Mouse (Mus musculus) liver, embryonic 12.5 days (tissue): ENCODE data around the gene Aspdh. TPM values are rescaled to one million over a fixed set of nuclear protein-coding genes. Genes with fewer than 3 reads are reported as not detected.
A peak's percentile ranks its signal among the peaks of the same experiment; 100 is the strongest.

Source experiments
- ATAC-seq: fragments of 200-750 bp; cut with Nextera tagmentation; 2 replicates; pipeline ENCODE4 v1.8.0; 2017; ENCODE audit warnings: moderate number of reproducible peaks, mild to moderate bottlenecking, moderate library complexity
- H3K27ac ChIP-seq: fragments of 300-500 bp; sonication (generic); 2 replicates; pipeline ENCODE4 v1.5.1; 2016; ENCODE audit warnings: mild to moderate bottlenecking
- H3K27me3 ChIP-seq: fragments of 300-500 bp; sonication (generic); replicated peaks from 2 replicates; pipeline ENCODE4 v1.6.1; 2016; ENCODE audit warnings: mild to moderate bottlenecking, moderate library complexity
- H3K36me3 ChIP-seq: fragments of 300-500 bp; sonication (generic); 2 replicates; pipeline ENCODE4 v1.6.1; 2016; ENCODE audit warnings: mild to moderate bottlenecking, moderate library complexity
- H3K4me1 ChIP-seq: fragments of 300-500 bp; sonication (generic); 2 replicates; pipeline ENCODE4 v1.6.1; 2016
- H3K4me2 ChIP-seq: fragments of 300-500 bp; sonication (generic); 2 replicates; pipeline ENCODE4 v1.6.1; 2016; ENCODE audit warnings: mild to moderate bottlenecking, moderate library complexity
- H3K4me3 ChIP-seq: fragments of 300-500 bp; sonication (generic); 2 replicates; pipeline ENCODE4 v1.5.1; 2016; ENCODE audit warnings: mild to moderate bottlenecking, moderate library complexity
- H3K9ac ChIP-seq: fragments of 300-500 bp; sonication (generic); 2 replicates; pipeline ENCODE4 v1.6.1; 2016; ENCODE audit warnings: mild to moderate bottlenecking, moderate library complexity
- H3K9me3 ChIP-seq: fragments of 300-500 bp; sonication (generic); replicated peaks from 2 replicates; pipeline ENCODE4 v1.6.1; 2016; ENCODE audit warnings: mild to moderate bottlenecking, moderate library complexity
- WGBS: fragments of 180-500 bp; shearing (Covaris S2); methylation state at CpG from one replicate; pipeline ENCODE4 v1.1.7; 2016; ENCODE audit not compliant: insufficient replicate concordance; 5-methylcytosine and 5-hydroxymethylcytosine counted together
- polyA plus RNA-seq: library from polyadenylated mRNA; unstranded; fragments of >200 nt; fragmentation: Nextera tagmentation; extraction: Ambion mirVana; gene quantifications from 2 replicates; pipeline ENCODE4 v1.2.1, GENCODE M21; 2016

Gene Aspdh
- polyA plus RNA-seq, result 5.5 and 6.4 TPM in 2 replicates

GRCm38 (mm10) chr7:44465111-44465510 lies at the start of gene Aspdh:
Gene Aspdh (plus strand): TSS chr7:44465391.
- H3K27me3 ChIP-seq, result peaks cover 60% of the 10 kb centered on the region
- no peaks in the 10 kb centered on the region for H3K9me3 ChIP-seq
- H3K4me1 ChIP-seq, result peaks cover 73% of the 10 kb centered on the region
- peak within 1 kb of the TSS; percentile 48 for H3K9ac ChIP-seq
- WGBS, result 74% methylated on average over 2 of the region's 2 CpGs
- no peak for ATAC-seq
- peak within 1 kb of the TSS; percentile 48; the same call in 1 of the 2 replicates for H3K27ac ChIP-seq
- H3K4me2 ChIP-seq, result peak within 1 kb of the TSS; percentile 39
- peaks cover 7% of the 10 kb centered on the region; the same call in 1 of the 2 replicates for H3K36me3 ChIP-seq
- no peak within 1 kb of the TSS for H3K4me3 ChIP-seq

- WGBS, result 26% methylated on average over 8 of the region's 8 CpGs
- no peak overlapping the region for H3K27ac ChIP-seq
Measured at GRCm38 (mm10) chr7:44427666-44428065, 37.5 kb upstream of the Aspdh start.

GRCm38 (mm10) chr7:44428171-44428950 lies 36.8 kb upstream of the Aspdh start:
- peaks cover 88% of the 10 kb centered on the region for H3K27me3 ChIP-seq
- no peaks in the 10 kb centered on the region for H3K9me3 ChIP-seq
- no peak overlapping the region for H3K9ac ChIP-seq
- H3K4me2 ChIP-seq, result peak overlapping the region; percentile 56
- peak overlapping the region; percentile 38; the same call in 1 of the 2 replicates for H3K4me3 ChIP-seq
- WGBS, result 5% methylated on average over 16 of the region's 38 CpGs
- no peak overlapping the region for H3K27ac ChIP-seq
- no peak for ATAC-seq
- no peaks in the 10 kb centered on the region for H3K36me3 ChIP-seq
- H3K4me1 ChIP-seq, result peaks cover 18% of the 10 kb centered on the region

More at GRCm38 (mm10) chr7:44427666-44428065, 37.5 kb upstream of the Aspdh start:
- Histone ChIP-seq H3K9ac (no peak overlapping the region), H3K27me3 (peaks cover 85% of the 10 kb centered on the region), H3K9me3 (no peaks in the 10 kb centered on the region), H3K4me1 (0 out of 2 replicates have a peak, but pooled peaks cover 13% of the 10 kb centered on the region), H3K4me2 (no peak overlapping the region), H3K4me3 (no peak overlapping the region), H3K36me3 (no peaks in the 10 kb centered on the region)
- ATAC-seq, result no peak

- Histone ChIP-seq H3K9ac (no peak within 1 kb of the TSS), H3K4me3 (peak within 1 kb of the TSS; percentile 38), H3K36me3 (no peaks in the 10 kb centered on the region), H3K4me1 (peaks cover 22% of the 10 kb centered on the region), H3K9me3 (no peaks in the 10 kb centered on the region), H3K4me2 (peak within 1 kb of the TSS; percentile 56), H3K27me3 (peaks cover 89% of the 10 kb centered on the region), H3K27ac (no peak within 1 kb of the TSS)
- ATAC-seq, result no peak
- 2% methylated on average over 55 of the region's 69 CpGs for WGBS
Measured at GRCm38 (mm10) chr7:44428968-44429521, 36.1 kb upstream of the Aspdh start, which contains the start of gene Lrrc4b. Gene Lrrc4b (plus strand): TSS chr7:44429018.

GRCm38 (mm10) chr7:44429534-44430488 lies 35.4 kb upstream of the Aspdh start:
- no peak for ATAC-seq
- peak overlapping the region; percentile 56; the same call in 1 of the 2 replicates for H3K4me2 ChIP-seq
- peaks cover 94% of the 10 kb centered on the region for H3K27me3 ChIP-seq
- no peak overlapping the region for H3K9ac ChIP-seq
- no peak overlapping the region for H3K27ac ChIP-seq
- H3K4me1 ChIP-seq, result peaks cover 22% of the 10 kb centered on the region
- H3K9me3 ChIP-seq, result no peaks in the 10 kb centered on the region
- peak overlapping the region; percentile 38 for H3K4me3 ChIP-seq
- H3K36me3 ChIP-seq, result no peaks in the 10 kb centered on the region
- WGBS, result 5% methylated on average over 26 of the region's 32 CpGs

- Histone ChIP-seq H3K9ac (no peak overlapping the region), H3K4me1 (peaks cover 40% of the 10 kb centered on the region), H3K4me2 (no peak overlapping the region), H3K27me3 (peaks cover 95% of the 10 kb centered on the region), H3K36me3 (no peaks in the 10 kb centered on the region), H3K9me3 (no peaks in the 10 kb centered on the region), H3K27ac (no peak overlapping the region), H3K4me3 (no peak overlapping the region)
- WGBS, result 63% methylated on average over 6 of the region's 6 CpGs
- no peak for ATAC-seq
Measured at GRCm38 (mm10) chr7:44432550-44432949, 32.6 kb upstream of the Aspdh start.

- Histone ChIP-seq H3K27me3 (peaks cover 95% of the 10 kb centered on the region), H3K27ac (no peak overlapping the region), H3K4me1 (peaks cover 40% of the 10 kb centered on the region), H3K4me3 (no peak overlapping the region), H3K36me3 (no peaks in the 10 kb centered on the region), H3K9ac (no peak overlapping the region), H3K9me3 (no peaks in the 10 kb centered on the region), H3K4me2 (no peak overlapping the region)
- peak; percentile 88 for ATAC-seq
- WGBS, result 1% methylated on average over 7 of the region's 7 CpGs
Measured at GRCm38 (mm10) chr7:44433371-44433770, 31.8 kb upstream of the Aspdh start.

- ATAC-seq, result no peak
- Histone ChIP-seq H3K4me3 (no peak overlapping the region), H3K9ac (no peak overlapping the region), H3K27ac (no peak overlapping the region), H3K27me3 (peaks cover 93% of the 10 kb centered on the region), H3K4me2 (no peak overlapping the region), H3K36me3 (no peaks in the 10 kb centered on the region), H3K9me3 (no peaks in the 10 kb centered on the region), H3K4me1 (peaks cover 38% of the 10 kb centered on the region)
- WGBS, result 64% methylated on average over 9 of the region's 9 CpGs
Measured at GRCm38 (mm10) chr7:44434089-44434488, 31.1 kb upstream of the Aspdh start.

GRCm38 (mm10) chr7:44435796-44436195 lies 29.4 kb upstream of the Aspdh start:
- no peak overlapping the region for H3K4me2 ChIP-seq
- H3K27ac ChIP-seq, result no peak overlapping the region
- H3K9me3 ChIP-seq, result no peaks in the 10 kb centered on the region
- ATAC-seq, result no peak
- H3K36me3 ChIP-seq, result no peaks in the 10 kb centered on the region
- 52% methylated on average over 5 of the region's 5 CpGs for WGBS
- H3K27me3 ChIP-seq, result peaks cover 93% of the 10 kb centered on the region
- no peak overlapping the region for H3K9ac ChIP-seq
- H3K4me3 ChIP-seq, result no peak overlapping the region
- peaks cover 32% of the 10 kb centered on the region for H3K4me1 ChIP-seq

GRCm38 (mm10) chr7:44436267-44436666 lies 28.9 kb upstream of the Aspdh start:
- H3K27me3 ChIP-seq, result peaks cover 93% of the 10 kb centered on the region

GRCm38 (mm10) chr7:44437188-44437587 lies 28.0 kb upstream of the Aspdh start:
- Histone ChIP-seq H3K4me3 (no peak overlapping the region), H3K4me1 (peaks cover 35% of the 10 kb centered on the region), H3K9me3 (no peaks in the 10 kb centered on the region), H3K4me2 (no peak overlapping the region), H3K36me3 (no peaks in the 10 kb centered on the region), H3K27ac (no peak overlapping the region), H3K27me3 (peaks cover 93% of the 10 kb centered on the region), H3K9ac (no peak overlapping the region)
- WGBS, result 55% methylated on average over 1 of the region's 1 CpGs
- no peak for ATAC-seq

More at GRCm38 (mm10) chr7:44436267-44436666, 28.9 kb upstream of the Aspdh start:
- Histone ChIP-seq H3K36me3 (no peaks in the 10 kb centered on the region), H3K9me3 (no peaks in the 10 kb centered on the region), H3K4me1 (peaks cover 32% of the 10 kb centered on the region), H3K4me2 (no peak overlapping the region), H3K4me3 (no peak overlapping the region), H3K9ac (no peak overlapping the region), H3K27ac (no peak overlapping the region)
- ATAC-seq, result no peak
- 12% methylated on average over 1 of the region's 1 CpGs for WGBS
